Mouse (Mus musculus) midbrain, embryonic 10.5 days (tissue): ENCODE results near the gene Hnrnpl. TPM values are rescaled to one million over a fixed set of nuclear protein-coding genes. Genes with fewer than 3 reads are reported as not detected.

Experiments
- DNase-seq: peaks from one replicate; pipeline ENCODE4 v3.0.0-alpha.2; 2017; ENCODE audit warnings: low spot score
- H3K27ac ChIP-seq: fragments of 300-500 bp; sonication (generic); replicated peaks from 2 replicates; pipeline ENCODE4 v1.5.1; 2016; ENCODE audit warnings: mild to moderate bottlenecking
- H3K27me3 ChIP-seq: fragments of 300-500 bp; sonication (generic); 2 replicates; pipeline ENCODE4 v1.6.1; 2016; ENCODE audit warnings: low read depth, mild to moderate bottlenecking; ENCODE audit not compliant: poor library complexity, severe bottlenecking
- H3K36me3 ChIP-seq: fragments of 300-500 bp; sonication (generic); 2 replicates; pipeline ENCODE4 v1.6.1; 2016; ENCODE audit warnings: mild to moderate bottlenecking, moderate library complexity
- H3K4me1 ChIP-seq: fragments of 300-500 bp; sonication (generic); 2 replicates; pipeline ENCODE4 v1.6.1; 2016
- H3K4me3 ChIP-seq: fragments of 300-500 bp; sonication (generic); 2 replicates; pipeline ENCODE4 v1.5.1; 2016; ENCODE audit warnings: mild to moderate bottlenecking, moderate library complexity
- H3K9me3 ChIP-seq: fragments of 300-500 bp; sonication (generic); replicated peaks from 2 replicates; pipeline ENCODE4 v1.6.1; 2016; ENCODE audit warnings: mild to moderate bottlenecking
- WGBS: fragments of 180-500 bp; shearing (Covaris S2); methylation state at CpG from one replicate; pipeline ENCODE4 v1.1.7; 2016; 5-methylcytosine and 5-hydroxymethylcytosine counted together
- polyA plus RNA-seq: library from polyadenylated mRNA; unstranded; fragments of >200 nt; fragmentation: Nextera tagmentation; extraction: Ambion mirVana; gene quantifications from 2 replicates; pipeline ENCODE4 v1.2.1, GENCODE M21; 2016

Hnrnpl gene
- polyA plus RNA-seq, 1 experiment from 2014 or later: 279 TPM

GRCm38 (mm10) chr7:28793834-28794233, 14.5 kb upstream of the Hnrnpl start:
- 0 out of 2 replicates have a peak, but pooled peaks cover 5% of the 10 kb centered on the region for H3K27me3 ChIP-seq
- WGBS: 47% methylated on average over 2 of the region's 2 CpGs
- H3K9me3 ChIP-seq: no peaks in the 10 kb centered on the region
- DNase-seq: no peak
- no peak overlapping the region for H3K27ac ChIP-seq
- H3K4me1 ChIP-seq: peaks cover 18% of the 10 kb centered on the region
- no peak overlapping the region for H3K4me3 ChIP-seq
- H3K36me3 ChIP-seq: no peaks in the 10 kb centered on the region

GRCm38 (mm10) chr7:28794496-28794895, 13.8 kb upstream of the Hnrnpl start:
- 0 out of 2 replicates have a peak, but pooled peaks cover 5% of the 10 kb centered on the region for H3K27me3 ChIP-seq
- no peaks in the 10 kb centered on the region for H3K9me3 ChIP-seq
- no peak for DNase-seq
- no peaks in the 10 kb centered on the region for H3K36me3 ChIP-seq
- no peak overlapping the region for H3K27ac ChIP-seq
- WGBS: 88% methylated on average over 3 of the region's 3 CpGs
- no peak overlapping the region for H3K4me3 ChIP-seq
- H3K4me1 ChIP-seq: peaks cover 18% of the 10 kb centered on the region

- no peaks in the 10 kb centered on the region for H3K36me3 ChIP-seq
- H3K4me1 ChIP-seq: peaks cover 10% of the 10 kb centered on the region
- 83% methylated on average over 15 of the region's 15 CpGs for WGBS
- peak overlapping the region; percentile 37; the same call in 1 of the 2 replicates for H3K4me3 ChIP-seq
- no peak for DNase-seq
- 0 out of 2 replicates have a peak, but pooled peaks cover 5% of the 10 kb centered on the region for H3K27me3 ChIP-seq
- H3K9me3 ChIP-seq: no peaks in the 10 kb centered on the region
- peak overlapping the region; percentile 30; the same call in 1 of the 2 replicates for H3K27ac ChIP-seq
These were observed 12.5 kb upstream of the Hnrnpl start for GRCm38 (mm10) chr7:28795832-28796231.

DNA sequence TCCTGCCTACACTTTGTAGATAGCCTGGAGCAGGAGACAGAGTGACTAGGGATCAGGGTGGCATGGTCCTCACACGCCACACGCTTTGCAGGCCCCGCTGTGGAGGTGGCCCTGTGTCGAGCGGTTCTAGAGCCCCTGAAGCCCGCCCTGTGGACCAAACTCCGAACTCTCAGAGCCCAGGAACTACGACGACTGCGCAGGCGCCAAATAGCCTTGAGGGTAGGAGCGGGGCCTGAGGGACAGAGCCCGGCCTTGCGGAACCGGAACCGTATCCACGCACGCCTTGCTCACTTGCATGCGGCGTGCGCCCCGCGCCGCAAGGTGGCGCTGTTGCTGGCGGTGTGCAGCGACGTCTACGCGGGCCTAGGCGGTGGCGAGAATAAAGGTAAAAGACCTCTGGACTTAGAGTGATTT, 11.8 kb upstream of the Hnrnpl start:
- Histone ChIP-seq H3K4me3 (peak overlapping the region; percentile 37), H3K36me3 (no peaks in the 10 kb centered on the region), H3K9me3 (no peaks in the 10 kb centered on the region), H3K27ac (peak overlapping the region; percentile 73), H3K27me3 (0 out of 2 replicates have a peak, but pooled peaks cover 5% of the 10 kb centered on the region), H3K4me1 (peaks cover 10% of the 10 kb centered on the region)
- 15% methylated on average over 32 of the region's 32 CpGs for WGBS
- peak; percentile 78 for DNase-seq

GRCm38 (mm10) chr7:28799994-28800393, 8.3 kb upstream of the Hnrnpl start:
- 0 out of 2 replicates have a peak, but pooled peaks cover 5% of the 10 kb centered on the region for H3K27me3 ChIP-seq
- no peak for DNase-seq
- peaks cover 36% of the 10 kb centered on the region for H3K4me1 ChIP-seq
- no peaks in the 10 kb centered on the region for H3K36me3 ChIP-seq
- H3K9me3 ChIP-seq: no peaks in the 10 kb centered on the region
- H3K27ac ChIP-seq: no peak overlapping the region
- WGBS: 94% methylated on average over 9 of the region's 9 CpGs
- H3K4me3 ChIP-seq: no peak overlapping the region

GRCm38 (mm10) chr7:28801451-28801850, 6.9 kb upstream of the Hnrnpl start:
- H3K27me3 ChIP-seq: no peaks in the 10 kb centered on the region
- no peaks in the 10 kb centered on the region for H3K36me3 ChIP-seq
- H3K4me3 ChIP-seq: no peak overlapping the region
- H3K9me3 ChIP-seq: no peaks in the 10 kb centered on the region
- WGBS: 78% methylated on average over 3 of the region's 3 CpGs
- peaks cover 46% of the 10 kb centered on the region for H3K4me1 ChIP-seq
- no peak overlapping the region for H3K27ac ChIP-seq
- DNase-seq: no peak

DNA sequence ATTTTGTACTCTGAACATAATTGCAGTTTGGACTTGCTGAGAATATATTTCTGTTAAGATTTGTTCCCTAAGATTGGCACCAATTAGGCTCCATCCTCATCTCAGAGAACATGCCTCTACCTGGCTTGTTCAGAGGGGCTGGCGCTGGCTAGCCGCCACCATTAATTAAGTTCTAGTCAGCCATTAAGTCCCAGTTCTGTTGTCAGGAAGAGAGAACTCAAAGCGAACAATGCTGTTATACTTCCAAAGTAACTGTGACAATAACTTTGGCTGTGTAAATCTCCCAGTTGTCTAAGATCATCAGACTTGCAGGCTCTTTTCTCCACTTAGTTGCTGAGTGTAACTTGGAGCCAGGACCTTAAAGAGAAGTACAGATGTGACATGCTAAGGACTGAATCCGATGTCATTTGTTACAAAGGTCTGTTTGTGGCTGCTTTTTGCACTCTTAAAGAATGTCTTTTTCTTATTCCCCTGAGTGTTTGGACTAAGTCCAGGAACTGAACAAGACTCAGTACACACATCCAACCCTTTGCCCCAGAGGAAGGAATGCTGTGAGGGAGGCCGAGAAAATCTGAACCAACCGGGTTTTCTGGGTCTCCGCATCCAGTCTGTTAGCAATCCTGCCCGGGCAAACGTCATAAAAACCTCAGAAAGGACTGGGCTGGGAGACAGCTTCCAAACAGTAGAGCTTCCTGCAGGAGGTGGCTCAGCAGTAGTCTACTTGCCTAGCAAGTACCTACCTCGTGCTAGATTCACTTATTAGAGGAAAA, 6.3 kb upstream of the Hnrnpl start:
- no peaks in the 10 kb centered on the region for H3K36me3 ChIP-seq
- no peaks in the 10 kb centered on the region for H3K9me3 ChIP-seq
- DNase-seq: peak; percentile 27
- no peaks in the 10 kb centered on the region for H3K27me3 ChIP-seq
- H3K4me3 ChIP-seq: 0 out of 2 replicates have a peak overlapping the region, but pooled peaks have one; percentile 14
- 35% methylated on average over 10 of the region's 10 CpGs for WGBS
- peak overlapping the region; percentile 82 for H3K27ac ChIP-seq
- H3K4me1 ChIP-seq: peaks cover 44% of the 10 kb centered on the region

- H3K36me3 ChIP-seq: no peaks in the 10 kb centered on the region
- H3K4me1 ChIP-seq: peaks cover 53% of the 10 kb centered on the region
- H3K9me3 ChIP-seq: no peaks in the 10 kb centered on the region
- 4% methylated on average over 10 of the region's 10 CpGs for WGBS
- H3K4me3 ChIP-seq: peak overlapping the region; percentile 14
- peak; percentile 59 for DNase-seq
- no peaks in the 10 kb centered on the region for H3K27me3 ChIP-seq
- peak overlapping the region; percentile 82 for H3K27ac ChIP-seq
These were observed 5.3 kb upstream of the Hnrnpl start for GRCm38 (mm10) chr7:28802846-28803588.

GRCm38 (mm10) chr7:28803756-28804155, 4.6 kb upstream of the Hnrnpl start:
- Histone ChIP-seq H3K9me3 (no peaks in the 10 kb centered on the region), H3K36me3 (no peaks in the 10 kb centered on the region), H3K4me1 (peaks cover 60% of the 10 kb centered on the region), H3K4me3 (no peak overlapping the region), H3K27me3 (no peaks in the 10 kb centered on the region), H3K27ac (peak overlapping the region; percentile 82)
- WGBS: 76% methylated on average over 4 of the region's 4 CpGs
- no peak for DNase-seq

GRCm38 (mm10) chr7:28806869-28807268, 1.5 kb upstream of the Hnrnpl start:
- Histone ChIP-seq H3K27ac (no peak overlapping the region), H3K27me3 (no peaks in the 10 kb centered on the region), H3K4me1 (peaks cover 59% of the 10 kb centered on the region), H3K9me3 (no peaks in the 10 kb centered on the region), H3K36me3 (peaks cover 2% of the 10 kb centered on the region), H3K4me3 (no peak overlapping the region)
- DNase-seq: no peak
- 87% methylated on average over 4 of the region's 4 CpGs for WGBS

- Histone ChIP-seq H3K4me3 (peak overlapping the region; percentile 94), H3K27me3 (no peaks in the 10 kb centered on the region), H3K9me3 (no peaks in the 10 kb centered on the region), H3K27ac (peak overlapping the region; percentile 100), H3K4me1 (peaks cover 59% of the 10 kb centered on the region), H3K36me3 (peaks cover 11% of the 10 kb centered on the region)
- DNase-seq: no peak
- WGBS: 26% methylated on average over 8 of the region's 8 CpGs
These were observed 610 bp upstream of the Hnrnpl start for GRCm38 (mm10) chr7:28807641-28808220.

DNA sequence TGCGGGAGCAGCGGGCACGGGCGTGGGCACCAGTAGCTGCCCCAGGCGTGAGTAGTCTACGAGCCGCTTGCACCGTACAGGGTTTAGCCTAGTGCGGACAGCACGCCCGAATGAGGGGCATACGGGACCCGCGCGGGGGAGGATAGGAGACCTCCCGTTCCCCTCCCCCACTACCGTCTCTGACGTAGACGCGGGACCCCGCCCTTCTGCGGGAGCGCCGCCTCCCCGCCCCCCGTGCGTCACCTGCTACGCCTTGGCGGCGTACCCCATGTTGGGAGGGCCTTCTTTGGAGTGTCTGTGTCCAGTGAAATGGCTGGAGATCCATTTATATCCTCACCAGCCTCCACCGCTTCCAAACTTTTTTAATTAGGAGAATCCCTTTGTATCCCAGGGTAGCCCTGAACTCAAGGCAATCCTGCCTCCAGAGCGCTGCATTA, 634 bp downstream of the Hnrnpl start:
- peaks cover 59% of the 10 kb centered on the region for H3K4me1 ChIP-seq
- WGBS: 0% methylated on average over 32 of the region's 32 CpGs

More for the DNA sequence above, 634 bp downstream of the Hnrnpl start:
- Histone ChIP-seq H3K27ac (peak overlapping the region; percentile 100), H3K9me3 (no peaks in the 10 kb centered on the region), H3K36me3 (peaks cover 23% of the 10 kb centered on the region), H3K27me3 (no peaks in the 10 kb centered on the region), H3K4me3 (peak overlapping the region; percentile 94)
- peak; percentile 94 for DNase-seq
